Comparison of ENCODE assay signal across 10 mouse cellular contexts in the genomic region with DNA sequence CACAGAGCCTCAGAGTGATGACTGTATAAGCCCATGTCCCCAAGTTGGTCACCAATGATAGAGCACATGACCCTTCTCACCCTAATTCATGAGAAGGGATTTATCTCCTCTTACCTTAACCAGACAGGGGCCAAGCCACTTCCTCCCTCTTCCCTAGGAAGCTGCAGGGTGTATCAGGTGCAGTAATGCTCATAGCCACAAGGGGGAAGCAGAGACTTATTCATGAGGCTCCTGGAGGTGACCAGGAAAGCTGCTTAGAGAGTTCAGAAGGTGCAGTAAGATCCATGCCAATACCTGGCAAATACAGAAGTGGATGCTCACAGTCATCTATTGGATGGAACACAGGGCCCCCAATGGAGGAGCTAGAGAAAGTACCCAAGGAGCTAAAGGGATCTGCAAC. TPM values are rescaled to one million over a fixed set of nuclear protein-coding genes. Genes with fewer than 3 reads are reported as not detected.
DNase-seq lines count a peak whose midpoint lies in the region; ATAC-seq and TF ChIP-seq lines count a peak whose summit lies in the region.
"Not testable (repeated sequence)": the region's sequence is repeated elsewhere in the genome, so short reads cannot be mapped to it uniquely, and the experiment has no call there.
"Had no signal": no experiment of that assay in that cellular context is flagged by ENCODE, and none has a peak within 500 bp of the region (broad histone marks: within the 10 kb centered on the region; RNA-seq: fewer than 3 reads in every experiment).

No protein-coding gene starts in this region.

- TF ChIP-seq CTCF in liver, embryonic 14.5 days (IDR thresholded peaks at IDR 0.05; ENCODE audit: low read depth): peak; percentile 77
- TF ChIP-seq CTCF in testis, adult 2 months (IDR thresholded peaks at IDR 0.05; ENCODE audit: control insufficient read depth, insufficient read depth, insufficient replicate concordance, low read depth, low read length): peak; percentile 36; the same call in 1 of the 2 replicates

- not testable (repeated sequence) for H3K36me3 ChIP-seq in embryonic facial prominence, embryonic 14.5 days (ENCODE audit: control insufficient read depth, insufficient read depth, low read length); liver, embryonic 14.5 days (replicated peaks; ENCODE audit: control insufficient read depth, insufficient read depth, low read depth); testis, adult 2 months (ENCODE audit: control insufficient read depth, insufficient read depth, low read length)

- DNase-seq in adrenal gland, postnatal 4 days (ENCODE audit: low spot score in 2 of 2): peak; percentile 21 to 27
- peak; percentile 20 for DNase-seq in embryonic facial prominence, embryonic 14.5 days (ENCODE audit: low spot score)
- peak; percentile 69 for DNase-seq in heart, postnatal 4 days
- DNase-seq in layer of hippocampus, adult 11-12 months (ENCODE audit: low spot score): peak; percentile 60
- peak; percentile 6 to 7 (median 7) for DNase-seq in liver, embryonic 14.5 days (ENCODE audit: low read depth in 3 of 3, low spot score in 3 of 3)
- DNase-seq in ovary, adult 18-20 months (ENCODE audit: low spot score): peak; percentile 4

- H3K27ac ChIP-seq in embryonic facial prominence, embryonic 14.5 days (replicated peaks; ENCODE audit: low read depth, low read length); liver, embryonic 14.5 days; testis, adult 2 months (ENCODE audit: control insufficient read depth, insufficient read depth, low read depth, low read length): not testable (repeated sequence)

- not testable (repeated sequence) for H3K9ac ChIP-seq in embryonic facial prominence, embryonic 14.5 days (ENCODE audit: low read depth, low read length); liver, embryonic 14.5 days (replicated peaks)

- not testable (repeated sequence) for TF ChIP-seq EP300 in liver, embryonic 14.5 days (IDR thresholded peaks at IDR 0.05; ENCODE audit: low read depth)

- ATAC-seq in CD4-positive, CD25-positive, alpha-beta regulatory T cell, adult 4 months: peak; percentile 81
- ATAC-seq in embryonic facial prominence, embryonic 14.5 days (ENCODE audit: low read depth); liver, embryonic 14.5 days (ENCODE audit: insufficient read depth): not testable (repeated sequence)

- not testable (repeated sequence) for H3K9me3 ChIP-seq in embryonic facial prominence, embryonic 14.5 days (ENCODE audit: control insufficient read depth, low read length); liver, embryonic 14.5 days (ENCODE audit: control insufficient read depth, low read length)

- H3K4me1 ChIP-seq in embryonic facial prominence, embryonic 14.5 days (ENCODE audit: control insufficient read depth, insufficient read depth, low read length); liver, embryonic 14.5 days (replicated peaks; ENCODE audit: control insufficient read depth in 2 of 2, insufficient read depth in 2 of 2, low read length in 1 of 2); testis, adult 2 months (ENCODE audit: control insufficient read depth, insufficient read depth, low read length): not testable (repeated sequence)

- not testable (repeated sequence) for TF ChIP-seq POLR2A in testis, adult 2 months (IDR thresholded peaks at IDR 0.05; ENCODE audit: control insufficient read depth, low read depth, low read length)

- H3K27me3 ChIP-seq in embryonic facial prominence, embryonic 14.5 days (replicated peaks; ENCODE audit: control insufficient read depth, insufficient read depth, low read length); liver, embryonic 14.5 days (ENCODE audit: control insufficient read depth, insufficient read depth, low read length); testis, adult 2 months (ENCODE audit: control insufficient read depth, insufficient read depth, low read length): not testable (repeated sequence)

- H3K4me2 ChIP-seq in embryonic facial prominence, embryonic 14.5 days (ENCODE audit: low read depth, low read length); liver, embryonic 14.5 days (ENCODE audit: low read depth): not testable (repeated sequence)

- H3K4me3 ChIP-seq in embryonic facial prominence, embryonic 14.5 days (ENCODE audit: low read depth, low read length); liver, embryonic 14.5 days (ENCODE audit: insufficient read depth in 1 of 2, low read depth in 2 of 2, low read length in 2 of 2): not testable (repeated sequence)
- peak overlapping the region; percentile 16; the same call in 1 of the 2 replicates for H3K4me3 ChIP-seq in testis, adult 2 months (ENCODE audit: control insufficient read depth, low read depth, low read length)

RNA-seq across cellular contexts. Expression of gene Adam6b, which starts 1.6 kb away (rescaled TPM):
- 1 to 10 TPM in 1 of 2 experiments, under 1 TPM in 1; 0.52 to 1.2 TPM for polyA plus RNA-seq in CD4-positive, CD25-positive, alpha-beta regulatory T cell, adult 4 months (2017; shearing (Covaris generic))
- total RNA-seq in adrenal gland, postnatal 4 days (2021): not detected
- not detected in 2 replicates for polyA plus RNA-seq in embryonic facial prominence, embryonic 14.5 days (2014; fragmentation: Nextera tagmentation; extraction: Ambion mirVana)
- total RNA-seq in heart, postnatal 4 days (2021): not detected
- not detected in 2 replicates for polyA plus RNA-seq in liver, embryonic 14.5 days (2012; rRNA removed)
- not detected in 2 replicates for polyA plus RNA-seq in liver, embryonic 14.5 days (2014; fragmentation: Nextera tagmentation; extraction: Ambion mirVana)
- polyA plus RNA-seq in testis, adult 2 months (2012; rRNA removed): 34.3 and 47.1 TPM in 2 replicates
- total RNA-seq: heart, postnatal 25 days had no signal
- polyA plus RNA-seq: stomach, embryonic 16.5 days had no signal

RNA-seq across cellular contexts. Expression of gene Adam6a, which starts 56.0 kb away (rescaled TPM):
- polyA plus RNA-seq in CD4-positive, CD25-positive, alpha-beta regulatory T cell, adult 4 months (2017; shearing (Covaris generic)): under 1 TPM in 1 of 2 experiments, not detected in 1; 0.13 TPM
- not detected for total RNA-seq in adrenal gland, postnatal 4 days (2021)
- polyA plus RNA-seq in embryonic facial prominence, embryonic 14.5 days (2014; fragmentation: Nextera tagmentation; extraction: Ambion mirVana): not detected in 2 replicates
- not detected for total RNA-seq in heart, postnatal 4 days (2021)
- polyA plus RNA-seq in liver, embryonic 14.5 days (2012; rRNA removed): not detected in 2 replicates
- polyA plus RNA-seq in liver, embryonic 14.5 days (2014; fragmentation: Nextera tagmentation; extraction: Ambion mirVana): not detected in 2 replicates
- 47.9 and 65.3 TPM in 2 replicates for polyA plus RNA-seq in testis, adult 2 months (2012; rRNA removed)
- total RNA-seq: heart, postnatal 25 days had no signal
- polyA plus RNA-seq: stomach, embryonic 16.5 days had no signal

Comparison
In these comparisons a context has a peak if more than half of its experiments do, and no peak if none do; other contexts are left out.
1. DNase-seq: peak in every context shown above with its lines; median percentile 69 in heart, postnatal 4 days; 60 in layer of hippocampus, adult 11-12 months; 24 in adrenal gland, postnatal 4 days; 20 in embryonic facial prominence, embryonic 14.5 days; 7 in liver, embryonic 14.5 days; 4 in ovary, adult 18-20 months.
2. RNA of gene Adam6b, which starts 1.6 kb away (polyA plus RNA-seq): 34.3 to 47.1 TPM in testis, adult 2 months; 0.52 to 1.2 TPM in CD4-positive, CD25-positive, alpha-beta regulatory T cell, adult 4 months, not detected in embryonic facial prominence, embryonic 14.5 days and not detected in liver, embryonic 14.5 days; every median in the first group is over 10 times any median in the second.
3. RNA of gene Adam6a, which starts 56.0 kb away (polyA plus RNA-seq): 47.9 to 65.3 TPM in testis, adult 2 months; 0.13 TPM in CD4-positive, CD25-positive, alpha-beta regulatory T cell, adult 4 months, not detected in embryonic facial prominence, embryonic 14.5 days and not detected in liver, embryonic 14.5 days; every median in the first group is over 10 times any median in the second.